Mouse (Mus musculus): ENCODE data around the gene Slc17a6.
"Not testable (repeated sequence)": the region's sequence is repeated elsewhere in the genome, so short reads cannot be mapped to it uniquely, and the experiment has no call there.

The Slc17a6 gene

DNA sequence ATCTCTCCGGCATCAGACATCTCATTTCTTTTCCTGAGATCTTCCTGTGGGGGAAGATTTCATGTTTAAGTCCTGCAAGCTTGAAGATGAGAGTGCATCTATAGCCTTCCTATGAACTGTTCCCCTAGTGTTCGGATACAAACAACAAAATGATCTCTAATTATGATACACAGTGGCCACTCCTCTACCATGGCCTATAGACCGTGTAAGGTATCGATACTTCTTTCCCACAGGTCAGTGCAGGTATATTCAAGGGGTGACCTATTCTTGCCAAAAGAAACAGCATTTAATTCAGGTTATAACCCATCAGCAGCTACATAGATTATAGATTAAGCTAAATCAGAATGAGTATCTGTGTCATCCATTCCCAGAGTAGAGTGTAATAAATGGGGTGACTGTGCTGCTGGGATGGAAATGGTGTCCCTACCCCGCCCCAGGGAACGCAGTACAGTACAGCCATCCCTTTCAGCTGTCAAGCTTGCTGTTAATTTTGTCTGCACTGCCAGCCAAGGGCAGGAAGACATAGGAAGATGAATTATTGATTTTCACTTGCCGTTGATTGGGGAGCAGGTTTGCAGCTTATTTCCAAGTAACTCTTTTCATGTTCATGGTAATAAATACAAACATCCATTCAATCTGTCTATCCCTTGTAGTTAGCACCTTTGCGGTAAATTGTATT lies 71.9 kb downstream of the Slc17a6 start:
- no peak for DNase-seq (ENCODE audit: low read depth, low spot score)

- DNase-seq (ENCODE audit: low read depth, low spot score): no peak
Observed at GRCm38 (mm10) chr7:51694452-51694851, 72.6 kb downstream of the Slc17a6 start.

DNA sequence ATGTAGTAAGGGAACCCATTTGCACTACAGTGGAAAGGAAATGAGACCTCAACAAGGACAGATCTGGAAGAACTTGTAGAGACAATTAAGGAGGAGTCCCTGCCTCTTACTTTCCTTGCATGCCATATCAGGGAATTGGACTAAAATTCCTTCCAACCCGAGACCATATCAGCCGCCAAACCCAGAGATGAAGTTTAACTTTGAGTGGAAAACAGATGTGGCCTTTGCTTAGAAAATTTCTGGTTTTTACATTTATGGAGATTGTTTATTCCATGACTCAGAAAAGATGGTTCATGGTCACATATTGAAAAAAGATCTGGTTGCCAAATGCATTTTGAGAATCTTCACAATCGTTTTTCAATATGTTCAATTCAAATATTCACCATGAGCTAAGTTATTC lies 87.7 kb downstream of the Slc17a6 start:
- DNase-seq (ENCODE audit: low read depth, low spot score): no peak

GRCm38 (mm10) chr7:51710346-51710745 lies 88.5 kb downstream of the Slc17a6 start:
- DNase-seq (ENCODE audit: low read depth, low spot score): not testable (repeated sequence)

DNA sequence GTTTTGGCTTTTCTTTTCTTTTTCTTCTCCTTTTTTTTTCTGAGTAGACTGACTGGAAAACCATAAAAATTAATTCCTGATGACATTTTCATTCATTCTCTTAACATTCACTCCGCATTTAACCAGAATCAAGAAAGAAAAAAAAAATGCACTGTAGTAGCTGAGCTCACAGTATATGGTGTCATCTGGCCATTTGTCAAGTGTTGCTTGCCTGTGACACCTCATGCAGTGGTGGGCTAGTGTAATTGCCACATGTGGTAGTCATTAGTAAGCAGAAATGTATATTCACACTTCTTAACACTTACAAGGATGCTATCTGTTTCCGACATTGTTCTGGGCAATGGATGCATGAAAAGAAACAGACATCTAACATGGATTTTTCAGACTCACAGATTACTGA lies 94.0 kb downstream of the Slc17a6 start:
- DNase-seq (ENCODE audit: low read depth, low spot score): no peak
